Comparison of ENCODE assay signal across 11 mouse cellular contexts in genomic region chr3:60081648-60082047, GRCm38 (mm10). TPM values are rescaled to one million over a fixed set of nuclear protein-coding genes. Genes with fewer than 3 reads are reported as not detected.
A peak's percentile ranks its signal among the peaks of the same experiment; 100 is the strongest.
DNase-seq lines count a peak whose midpoint lies in the region; TF ChIP-seq lines count a peak whose summit lies in the region.
"Had no signal": no experiment of that assay in that cellular context is flagged by ENCODE, and none has a peak within 500 bp of the region (broad histone marks: within the 10 kb centered on the region; RNA-seq: fewer than 3 reads in every experiment).

Gene Sucnr1, plus strand, starts transcription at chr3:60081869.

- H3K4me3 ChIP-seq in gastrocnemius, adult 2 months: peak within 1 kb of the TSS; percentile 28; the same call in 1 of the 2 replicates
- no peak within 1 kb of the TSS for H3K4me3 ChIP-seq in left cerebral cortex, adult 2 months

- TF ChIP-seq CTCF in gastrocnemius, adult 2 months (IDR thresholded peaks at IDR 0.05): no peak
- TF ChIP-seq CTCF in left cerebral cortex, adult 2 months (IDR thresholded peaks at IDR 0.05): no peak

- peak within 1 kb of the TSS; percentile 41; the same call in 1 of the 2 replicates for H3K27ac ChIP-seq in gastrocnemius, adult 2 months
- no peak within 1 kb of the TSS for H3K27ac ChIP-seq in left cerebral cortex, adult 2 months
- H3K27ac ChIP-seq: stomach, postnatal 0 days had no signal

- peak; percentile 22 for DNase-seq in gastrocnemius, adult 2 months
- DNase-seq in gastrocnemius, postnatal 36 days: no peak
- DNase-seq in adipocyte (ENCODE audit: low spot score): peak; percentile 88
- DNase-seq in heart, postnatal 10 days: peak; percentile 29 to 31
- peak; percentile 62 for DNase-seq in kidney, postnatal 14 days
- DNase-seq in layer of hippocampus, postnatal 10 days (ENCODE audit: low spot score in 2 of 2): no peak
- no peak for DNase-seq in urinary bladder, postnatal 4 days (ENCODE audit: low spot score in 2 of 2)
- DNase-seq in left cerebral cortex, adult 2 months (ENCODE audit: extremely low spot score in 1 of 2, low spot score in 2 of 2): no peak
- DNase-seq: adrenal gland, adult 8-10 months had no signal

- intact Hi-C loops in gastrocnemius, adult 2 months (cut with DNase I): no loop called here
- intact Hi-C loops in gastrocnemius, postnatal 36 days (cut with DNase I): no loop called here
- intact Hi-C loops in heart, postnatal 10 days (cut with DNase I): no loop called here
- intact Hi-C loops in left cerebral cortex, adult 2 months (cut with DNase I): no loop called here

RNA-seq across cellular contexts. Expression of gene Sucnr1, which starts in this region (rescaled TPM):
- not detected for total RNA-seq in gastrocnemius, adult 2 months (2021)
- not detected for total RNA-seq in gastrocnemius, postnatal 36 days (2021)
- under 1 TPM; 0.45 to 0.98 TPM for total RNA-seq in heart, postnatal 10 days (2021)
- not detected for total RNA-seq in layer of hippocampus, postnatal 10 days (2021)
- not detected for total RNA-seq in left cerebral cortex, adult 2 months (2021)
- total RNA-seq: left cerebral cortex, postnatal 14 days had no signal

Comparison
In these comparisons a context has a peak if more than half of its experiments do, and no peak if none do; other contexts are left out.
1. Peak in DNase-seq, H3K4me3 ChIP-seq and H3K27ac ChIP-seq in gastrocnemius, adult 2 months; RNA of the gene not detected or under 1 TPM.
2. Peak in DNase-seq in heart, postnatal 10 days; RNA of the gene not detected or under 1 TPM.
3. DNase-seq: peak in adipocyte (single experiment) and kidney, postnatal 14 days (single experiment); none in gastrocnemius, postnatal 36 days (0 of 2), layer of hippocampus, postnatal 10 days (0 of 2), urinary bladder, postnatal 4 days (0 of 2) and left cerebral cortex, adult 2 months (0 of 2).